Mouse (Mus musculus) frontal cortex, postnatal 10 days (tissue): ENCODE measurements around the gene Pecr.

ENCODE experiments used
- DNase-seq, 2 experiments: peaks; one replicate each; pipeline ENCODE4 v3.0.0; 2022; ENCODE audit warnings: low spot score in 2 of 2, mixed read lengths in 1 of 2

The Pecr gene

GRCm38 (mm10) chr1:72283992-72284485, at the start of gene Pecr, which contains the start of gene Tmem169:
Gene Pecr, minus strand, starts transcription at chr1:72284314.
Gene Tmem169, plus strand, starts transcription at chr1:72284369.
- DNase-seq: peak; percentile 88 to 91

GRCm38 (mm10) chr1:72326162-72326821, 42.2 kb upstream of the Pecr start:
- no peak for DNase-seq

GRCm38 (mm10) chr1:72323248-72323647, 39.1 kb upstream of the Pecr start:
- DNase-seq: no peak

GRCm38 (mm10) chr1:72320759-72321158, 36.6 kb upstream of the Pecr start:
- DNase-seq: no peak

GRCm38 (mm10) chr1:72316901-72317300, 32.8 kb upstream of the Pecr start:
- no peak for DNase-seq

- DNase-seq: no peak
These were observed 32.3 kb upstream of the Pecr start for GRCm38 (mm10) chr1:72316409-72316808.

- DNase-seq: no peak
These were observed 31.3 kb upstream of the Pecr start for GRCm38 (mm10) chr1:72315447-72315846.

GRCm38 (mm10) chr1:72313399-72314039, 29.4 kb upstream of the Pecr start:
- DNase-seq: no peak

- DNase-seq: no peak
These were observed 28.7 kb upstream of the Pecr start for GRCm38 (mm10) chr1:72312701-72313398.

- DNase-seq: no peak
These were observed 25.8 kb upstream of the Pecr start for GRCm38 (mm10) chr1:72309744-72310424.

GRCm38 (mm10) chr1:72308919-72309318, 24.8 kb upstream of the Pecr start:
- DNase-seq: no peak

GRCm38 (mm10) chr1:72307317-72307798, 23.2 kb upstream of the Pecr start, which contains the start of gene Xrcc5:
Gene Xrcc5, plus strand, starts transcription at chr1:72307421.
- peak; percentile 86 to 89 for DNase-seq

- DNase-seq: peak in 1 of 2 experiments; percentile 40
These were observed 22.6 kb upstream of the Pecr start for GRCm38 (mm10) chr1:72306679-72307181.

- DNase-seq: no peak
These were observed 22.1 kb upstream of the Pecr start for GRCm38 (mm10) chr1:72306241-72306640.

GRCm38 (mm10) chr1:72301845-72302244, 17.7 kb upstream of the Pecr start:
- DNase-seq: no peak

GRCm38 (mm10) chr1:72295746-72296145, 11.6 kb upstream of the Pecr start:
- no peak for DNase-seq

- DNase-seq: no peak
These were observed 10.0 kb upstream of the Pecr start for GRCm38 (mm10) chr1:72293869-72294663.

- DNase-seq: no peak
These were observed 7.8 kb upstream of the Pecr start for GRCm38 (mm10) chr1:72291925-72292324.

- DNase-seq: no peak
These were observed 7.3 kb upstream of the Pecr start for GRCm38 (mm10) chr1:72291421-72291820.

- DNase-seq: no peak
These were observed 6.8 kb upstream of the Pecr start for GRCm38 (mm10) chr1:72290896-72291295.
